Mouse (Mus musculus): ENCODE data around the gene Ccdc51.
"Not testable (repeated sequence)": the region's sequence is repeated elsewhere in the genome, so short reads cannot be mapped to it uniquely, and the experiment has no call there.

DNA sequence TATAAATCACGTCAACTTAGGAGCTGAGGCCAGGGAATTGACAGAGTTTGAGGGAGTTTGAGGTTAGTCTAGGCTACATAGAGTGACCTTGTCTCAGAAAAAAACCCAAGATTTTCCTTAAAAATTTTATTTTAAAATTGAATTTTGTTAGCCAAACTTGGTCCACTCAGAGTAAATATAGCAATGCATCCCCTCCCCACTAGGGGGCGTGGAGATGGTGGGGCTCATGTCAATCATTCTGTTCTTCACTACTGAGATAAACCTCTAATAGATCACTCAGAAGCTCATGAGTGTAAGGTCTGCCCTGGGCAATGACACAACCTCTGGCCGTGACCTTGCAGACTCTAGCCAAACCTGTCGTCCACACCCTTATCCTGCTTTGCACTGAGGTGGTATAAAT, 58.1 kb downstream of the Ccdc51 start:
- not testable (repeated sequence) for TF ChIP-seq POLR2A, CTCF (IDR thresholded peaks at IDR 0.05; ENCODE audit: insufficient read depth, low read depth, low read length)

All from olfactory bulb, adult 2 months (tissue).